Mouse (Mus musculus): Measurements from ENCODE around the gene Sv2c.

Gene Sv2c

GRCm38 (mm10) chr13:95944621-95945020 lies 187.8 kb downstream of the Sv2c start:
- DNase-seq (ENCODE audit: low read depth): no peak

GRCm38 (mm10) chr13:95943919-95944318 lies 188.5 kb downstream of the Sv2c start:
- DNase-seq (ENCODE audit: low read depth): no peak

GRCm38 (mm10) chr13:95942587-95942986 lies 189.8 kb downstream of the Sv2c start:
- peak; percentile 67 for DNase-seq (ENCODE audit: low read depth)

- peak; percentile 71 for DNase-seq (ENCODE audit: low read depth)
These were observed 190.5 kb downstream of the Sv2c start for GRCm38 (mm10) chr13:95941861-95942260.

GRCm38 (mm10) chr13:95940811-95941210 lies 191.6 kb downstream of the Sv2c start:
- no peak for DNase-seq (ENCODE audit: low read depth)

- DNase-seq (ENCODE audit: low read depth): peak; percentile 87
These were observed 208.2 kb downstream of the Sv2c start for GRCm38 (mm10) chr13:95924201-95924621.

- DNase-seq (ENCODE audit: low read depth): no peak
These were observed 209.8 kb downstream of the Sv2c start for GRCm38 (mm10) chr13:95922626-95923025.

- peak; percentile 31 for DNase-seq (ENCODE audit: low read depth)
These were observed 213.6 kb downstream of the Sv2c start for GRCm38 (mm10) chr13:95918624-95919284.

- peak; percentile 60 for DNase-seq (ENCODE audit: low read depth)
These were observed 219.4 kb downstream of the Sv2c start for GRCm38 (mm10) chr13:95913046-95913406.

GRCm38 (mm10) chr13:95912157-95913045 lies 220.0 kb downstream of the Sv2c start:
- DNase-seq (ENCODE audit: low read depth): no peak

GRCm38 (mm10) chr13:95910270-95910669 lies 222.1 kb downstream of the Sv2c start:
- no peak for DNase-seq (ENCODE audit: low read depth)

GRCm38 (mm10) chr13:95909244-95909643 lies 223.1 kb downstream of the Sv2c start:
- DNase-seq (ENCODE audit: low read depth): no peak

All from 416B (cell line).